9 mouse cellular contexts compared by ENCODE assay signal in the genomic region with DNA sequence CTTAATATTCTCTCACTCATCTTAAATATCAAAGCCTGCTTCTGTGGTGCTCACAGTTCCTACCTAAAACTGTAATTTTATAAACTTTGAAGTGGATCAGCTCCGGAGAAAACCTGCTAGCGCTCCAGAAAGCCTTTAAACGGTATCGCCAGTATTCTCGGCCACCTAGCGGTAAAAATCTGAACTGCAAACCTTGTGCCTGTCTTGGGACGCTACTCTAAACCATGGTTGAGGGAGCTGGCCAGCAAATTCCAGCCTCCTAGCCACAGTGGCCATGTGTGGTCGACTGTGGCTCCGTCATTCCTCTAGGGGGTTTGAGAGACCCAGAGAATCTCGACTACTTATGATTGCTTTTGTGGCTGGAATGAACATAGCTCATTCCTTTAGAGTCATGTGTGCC. TPM values are rescaled to one million over a fixed set of nuclear protein-coding genes. Genes with fewer than 3 reads are reported as not detected.
DNase-seq lines count a peak whose midpoint lies in the region; ATAC-seq lines count a peak whose summit lies in the region.
"Had no signal": no experiment of that assay in that cellular context is flagged by ENCODE, and none has a peak within 500 bp of the region (broad histone marks: within the 10 kb centered on the region; RNA-seq: fewer than 3 reads in every experiment).

No protein-coding gene starts in this region.

- H3K9me3 ChIP-seq in liver, embryonic 11.5 days (ENCODE audit: control insufficient read depth, low read length), result no peaks in the 10 kb centered on the region
- H3K9me3 ChIP-seq: embryonic facial prominence, embryonic 12.5 days had no signal

- no peak overlapping the region for H3K9ac ChIP-seq in liver, embryonic 11.5 days (ENCODE audit: low read depth, low read length)
- H3K9ac ChIP-seq: embryonic facial prominence, embryonic 12.5 days had no signal

- H3K4me2 ChIP-seq in liver, embryonic 11.5 days, result no peak overlapping the region
- H3K4me2 ChIP-seq: embryonic facial prominence, embryonic 12.5 days had no signal

- no peaks in the 10 kb centered on the region for H3K4me1 ChIP-seq in liver, embryonic 11.5 days (replicated peaks; ENCODE audit: control insufficient read depth, insufficient read depth, low read length)
- H3K4me1 ChIP-seq: embryonic facial prominence, embryonic 12.5 days had no signal

- ATAC-seq in liver, embryonic 11.5 days (replicated peaks; ENCODE audit: low FRiP score), result no peak

- no peak overlapping the region for H3K27ac ChIP-seq in liver, embryonic 11.5 days (ENCODE audit: low read depth, low read length)
- H3K27ac ChIP-seq: embryonic facial prominence, embryonic 12.5 days had no signal

- WGBS in liver, embryonic 11.5 days, result 8% methylated on average over 10 of the region's 10 CpGs

- peak; percentile 76 for DNase-seq in A20 (ENCODE audit: low read depth, low spot score)
- DNase-seq in adrenal gland, adult 8-10 months, result peak; percentile 43
- DNase-seq in embryo, embryonic 11 days, result peak; percentile 90
- peak; percentile 8 for DNase-seq in gonadal fat pad, adult 2 months (ENCODE audit: low read depth)
- peak; percentile 94 for DNase-seq in kidney, postnatal 10 days
- peak; percentile 57 for DNase-seq in liver, embryonic 11.5 days (ENCODE audit: low spot score)
- DNase-seq in natural killer cell, adult 2 months (ENCODE audit: low spot score in 2 of 2), result peak; percentile 42 to 59
- peak; percentile 80 for DNase-seq in splenic B cell, adult 2 months (ENCODE audit: low read depth, low spot score)

- no peak overlapping the region for H3K4me3 ChIP-seq in liver, embryonic 11.5 days (ENCODE audit: low read depth, low read length)
- H3K4me3 ChIP-seq: embryonic facial prominence, embryonic 12.5 days had no signal

- H3K36me3 ChIP-seq in liver, embryonic 11.5 days (ENCODE audit: control insufficient read depth, insufficient read depth, low read length), result 0 out of 2 replicates have a peak, but pooled peaks cover 7% of the 10 kb centered on the region
- H3K36me3 ChIP-seq in splenic B cell, adult 2 months (ENCODE audit: control insufficient read depth, insufficient read depth, low read length, poor library complexity, severe bottlenecking), result no peaks in the 10 kb centered on the region

- no peaks in the 10 kb centered on the region for H3K27me3 ChIP-seq in liver, embryonic 11.5 days (replicated peaks; ENCODE audit: control insufficient read depth, insufficient read depth, low read length)
- no peaks in the 10 kb centered on the region for H3K27me3 ChIP-seq in splenic B cell, adult 2 months (ENCODE audit: control insufficient read depth, insufficient read depth, low read length, poor library complexity, severe bottlenecking)
- H3K27me3 ChIP-seq: embryonic facial prominence, embryonic 12.5 days had no signal

RNA-seq across cellular contexts. Expression of gene Klhl42, which starts 25.4 kb away (rescaled TPM):
- total RNA-seq in adrenal gland, adult 8-10 months (2022), result 10 to 100 TPM; 23.3 to 27.7 (median 24.8) TPM
- 17.1 and 19.0 TPM in 2 replicates for polyA plus RNA-seq in gonadal fat pad, adult 2 months (2012; rRNA removed)
- 6.8 and 7.6 TPM in 2 replicates for polyA plus RNA-seq in liver, embryonic 11.5 days (2014; fragmentation: Nextera tagmentation; extraction: Ambion mirVana)

RNA-seq across cellular contexts. Expression of gene Mansc4, which starts 29.7 kb away (rescaled TPM):
- total RNA-seq in adrenal gland, adult 8-10 months (2022), result under 1 TPM in 2 of 4 experiments, not detected in 2; 0.35 to 0.80 TPM
- 2.3 and 2.9 TPM in 2 replicates for polyA plus RNA-seq in gonadal fat pad, adult 2 months (2012; rRNA removed)
- polyA plus RNA-seq in liver, embryonic 11.5 days (2014; fragmentation: Nextera tagmentation; extraction: Ambion mirVana), result 0.40 and 0.65 TPM in 2 replicates

Comparison
In these comparisons a context has a peak if more than half of its experiments do, and no peak if none do; other contexts are left out.
1. DNase-seq: peak in every context shown above with its lines; median percentile 94 in kidney, postnatal 10 days; 90 in embryo, embryonic 11 days; 80 in splenic B cell, adult 2 months; 76 in A20; 57 in liver, embryonic 11.5 days; 50 in natural killer cell, adult 2 months; 43 in adrenal gland, adult 8-10 months; 8 in gonadal fat pad, adult 2 months.